Mouse (Mus musculus): ENCODE measurements around the gene Pfkm. TPM values are rescaled to one million over a fixed set of nuclear protein-coding genes. Genes with fewer than 3 reads are reported as not detected.

Pfkm gene
- polyA plus RNA-seq, 1 experiment from 2014 or later, result 32.1 TPM

DNA sequence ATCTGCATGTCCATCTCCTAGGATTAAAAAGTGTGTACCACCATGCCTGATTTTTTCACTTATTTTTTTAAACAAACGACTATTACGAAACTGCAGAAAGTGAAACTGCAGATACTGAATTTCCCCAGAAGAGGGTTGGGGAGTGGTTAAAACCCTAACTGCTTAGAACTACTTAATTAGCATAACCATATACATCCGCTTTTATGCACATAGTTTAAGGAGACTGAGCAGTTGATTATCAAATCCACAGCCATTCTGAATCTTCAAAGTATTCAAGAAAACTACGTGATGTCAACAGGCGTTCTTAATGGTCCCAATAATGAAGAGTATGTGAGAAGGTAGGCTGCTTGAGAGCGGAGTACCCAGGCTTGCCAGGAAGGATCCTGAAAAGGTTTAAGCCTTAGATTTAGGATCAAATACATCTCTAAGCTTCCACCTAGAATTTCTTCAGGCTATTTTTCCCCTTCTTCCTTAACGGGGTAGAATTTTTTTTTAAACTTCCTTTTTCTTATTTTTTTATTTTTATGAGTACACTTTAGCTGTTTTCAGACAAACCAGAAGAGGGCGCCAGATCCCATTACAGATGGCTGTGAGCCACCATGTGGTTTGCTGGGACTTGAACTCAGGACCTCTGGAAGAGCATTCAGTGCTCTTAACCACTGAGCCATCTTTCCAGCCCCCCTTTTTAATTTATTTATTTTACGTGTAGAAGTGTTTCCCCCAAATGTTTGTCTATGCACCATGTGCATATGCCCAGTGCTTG lies 2.8 kb upstream of the Pfkm start:
- Histone ChIP-seq H3K9me3 (ENCODE audit: control insufficient read depth, low read length) (no peaks in the 10 kb centered on the region), H3K36me3 (ENCODE audit: control insufficient read depth, insufficient read depth, low read length) (no peaks in the 10 kb centered on the region), H3K4me1 (replicated peaks; ENCODE audit: control insufficient read depth, insufficient read depth, low read length) (peaks cover 4% of the 10 kb centered on the region; the same call in 1 of the 2 replicates), H3K27ac (ENCODE audit: low read depth, low read length) (no peak overlapping the region), H3K4me3 (ENCODE audit: low read depth, low read length) (no peak overlapping the region), H3K27me3 (ENCODE audit: control insufficient read depth, insufficient read depth, low read length) (no peaks in the 10 kb centered on the region), H3K4me2 (replicated peaks; ENCODE audit: low read depth, low read length) (no peak overlapping the region), H3K9ac (ENCODE audit: low read depth, low read length) (no peak overlapping the region)
- ATAC-seq (ENCODE audit: low FRiP score) (no peak), DNase-seq (ENCODE audit: low spot score) (peak; percentile 46)
- WGBS, result 80% methylated on average over 9 of the region's 9 CpGs

DNA sequence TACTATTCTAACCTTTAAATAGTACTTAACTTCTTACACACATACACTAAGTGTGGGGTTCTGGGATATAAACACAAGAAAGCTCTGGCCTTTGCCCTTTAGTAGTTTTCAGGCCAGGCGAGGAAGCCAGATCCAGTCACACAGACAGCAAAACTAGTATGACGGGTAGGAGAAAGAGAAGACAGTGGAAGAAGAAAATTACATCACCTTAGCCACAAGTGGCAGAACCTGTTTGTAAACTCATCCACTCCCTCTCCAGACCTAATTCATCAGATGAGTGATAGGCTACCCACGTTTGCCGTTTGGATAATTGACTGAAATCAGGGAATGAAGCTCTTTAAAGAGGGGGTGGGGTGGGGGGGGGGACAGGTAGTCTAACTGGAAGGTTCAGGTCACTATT lies 548 bp upstream of the Pfkm start:
- WGBS, result 33% methylated on average over 4 of the region's 4 CpGs
- Histone ChIP-seq H3K27me3 (ENCODE audit: control insufficient read depth, insufficient read depth, low read length) (no peaks in the 10 kb centered on the region), H3K9ac (ENCODE audit: low read depth, low read length) (no peak overlapping the region), H3K27ac (ENCODE audit: low read depth, low read length) (no peak overlapping the region), H3K9me3 (ENCODE audit: control insufficient read depth, low read length) (no peaks in the 10 kb centered on the region), H3K4me1 (replicated peaks; ENCODE audit: control insufficient read depth, insufficient read depth, low read length) (peaks cover 4% of the 10 kb centered on the region; the same call in 1 of the 2 replicates), H3K36me3 (ENCODE audit: control insufficient read depth, insufficient read depth, low read length) (no peaks in the 10 kb centered on the region), H3K4me2 (replicated peaks; ENCODE audit: low read depth, low read length) (peak overlapping the region; percentile 65), H3K4me3 (ENCODE audit: low read depth, low read length) (peak overlapping the region; percentile 76)
- no peak for ATAC-seq (ENCODE audit: low FRiP score)
- no peak for DNase-seq (ENCODE audit: low spot score)

DNA sequence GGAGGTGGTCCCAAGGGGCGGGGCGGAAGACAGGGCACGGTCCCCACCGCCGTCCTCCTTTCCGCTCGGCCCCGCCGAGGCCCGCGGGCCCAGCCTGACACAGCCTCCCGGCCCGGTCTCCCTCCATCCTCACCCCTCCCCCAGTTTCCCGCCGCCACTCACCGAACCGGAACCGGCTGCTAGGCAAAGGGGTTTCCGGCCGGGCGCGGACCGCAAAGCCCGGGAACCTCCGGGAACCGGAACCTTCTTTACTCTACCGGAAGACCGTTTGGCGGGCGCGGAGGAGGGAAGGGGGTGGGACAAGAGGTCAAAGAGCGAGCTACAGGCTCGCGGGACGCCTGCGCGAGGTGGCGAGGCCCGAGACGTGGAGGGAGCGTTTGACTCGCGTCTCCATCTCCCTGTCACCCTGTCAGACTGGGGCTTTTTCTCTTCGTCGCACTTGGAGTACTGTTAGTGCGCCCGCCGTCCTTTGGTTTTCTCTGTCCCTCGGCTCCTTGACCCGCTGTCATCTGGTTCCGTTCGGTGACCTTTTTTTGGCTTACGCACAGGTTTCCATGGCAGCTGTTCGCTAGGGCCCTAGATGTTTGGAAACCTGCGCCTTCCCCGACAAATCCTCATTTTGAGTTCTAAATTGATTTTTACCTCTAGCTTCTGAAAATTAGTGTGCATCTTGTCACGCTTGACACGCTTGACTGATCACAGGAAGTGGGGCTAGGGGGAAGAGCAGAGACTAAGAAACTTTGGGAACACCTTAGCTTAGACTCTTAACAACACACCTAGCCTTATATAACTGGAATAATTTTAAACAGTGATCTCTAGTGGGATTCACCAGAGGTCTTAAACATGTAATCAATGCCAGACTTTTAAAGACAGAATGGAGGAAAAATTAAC lies 977 bp downstream of the Pfkm start, which contains the start of gene Senp1:
Senp1 (minus strand) TSS at position 624 of the 891 bp plus-strand sequence.
- Histone ChIP-seq H3K4me2 (replicated peaks; ENCODE audit: low read depth, low read length) (peak within 1 kb of the TSS; percentile 65), H3K36me3 (ENCODE audit: control insufficient read depth, insufficient read depth, low read length) (no peaks in the 10 kb centered on the region), H3K9ac (ENCODE audit: low read depth, low read length) (peak within 1 kb of the TSS; percentile 84), H3K27ac (ENCODE audit: low read depth, low read length) (peak within 1 kb of the TSS; percentile 95), H3K9me3 (ENCODE audit: control insufficient read depth, low read length) (no peaks in the 10 kb centered on the region), H3K4me3 (ENCODE audit: low read depth, low read length) (peak within 1 kb of the TSS; percentile 76), H3K27me3 (ENCODE audit: control insufficient read depth, insufficient read depth, low read length) (no peaks in the 10 kb centered on the region), H3K4me1 (replicated peaks; ENCODE audit: control insufficient read depth, insufficient read depth, low read length) (peaks cover 4% of the 10 kb centered on the region; the same call in 1 of the 2 replicates)
- under 1% methylated on average over 47 of the region's 58 CpGs for WGBS
- peak; percentile 90 for DNase-seq (ENCODE audit: low spot score)
- ATAC-seq (ENCODE audit: low FRiP score), result peak; percentile 88

DNA sequence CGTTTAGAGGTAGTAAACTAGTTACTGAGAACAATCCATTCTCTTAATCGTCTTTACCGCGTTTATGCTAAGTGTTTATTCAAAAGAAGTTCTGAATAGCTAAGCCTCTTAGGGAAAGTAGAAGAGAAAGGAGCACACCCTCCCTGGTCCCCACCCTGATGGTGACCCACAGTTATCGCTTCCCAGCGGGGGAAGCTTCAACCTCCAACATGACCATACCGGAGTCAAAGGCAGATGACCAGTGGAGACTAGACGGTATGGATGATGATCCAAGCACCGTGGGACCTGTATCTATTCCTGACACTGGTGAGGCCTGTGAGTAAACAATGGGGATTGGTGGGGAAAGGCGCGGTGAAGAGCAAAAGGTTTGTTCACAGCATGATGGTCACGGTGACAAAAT lies 2.5 kb downstream of the Pfkm start:
- Histone ChIP-seq H3K4me2 (replicated peaks; ENCODE audit: low read depth, low read length) (no peak overlapping the region), H3K9me3 (ENCODE audit: control insufficient read depth, low read length) (no peaks in the 10 kb centered on the region), H3K4me3 (ENCODE audit: low read depth, low read length) (no peak overlapping the region), H3K4me1 (replicated peaks; ENCODE audit: control insufficient read depth, insufficient read depth, low read length) (peaks cover 4% of the 10 kb centered on the region; the same call in 1 of the 2 replicates), H3K9ac (ENCODE audit: low read depth, low read length) (no peak overlapping the region), H3K27me3 (ENCODE audit: control insufficient read depth, insufficient read depth, low read length) (no peaks in the 10 kb centered on the region), H3K36me3 (ENCODE audit: control insufficient read depth, insufficient read depth, low read length) (no peaks in the 10 kb centered on the region), H3K27ac (ENCODE audit: low read depth, low read length) (no peak overlapping the region)
- ATAC-seq (ENCODE audit: low FRiP score) (no peak), DNase-seq (ENCODE audit: low spot score) (no peak)
- WGBS, result 92% methylated on average over 12 of the region's 12 CpGs

DNA sequence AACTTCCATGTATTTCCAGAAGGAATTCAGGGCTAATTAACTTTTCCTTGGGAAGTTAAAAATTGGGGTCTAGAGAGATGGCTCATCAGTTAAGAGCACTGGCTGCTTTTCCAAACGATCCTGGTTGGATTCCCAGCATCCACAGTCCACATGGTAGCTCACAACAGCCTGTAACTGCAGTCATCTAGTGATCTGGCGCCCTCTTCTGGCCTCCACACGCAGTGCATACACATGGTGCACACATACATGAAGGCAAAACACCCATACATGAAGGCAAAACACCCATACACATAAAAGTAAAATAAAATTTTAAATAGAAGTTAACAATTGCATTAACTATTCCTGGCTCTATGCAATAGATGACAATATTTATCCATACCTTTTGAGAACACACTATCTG lies 4.6 kb downstream of the Pfkm start:
- no peak overlapping the region for H3K4me3 ChIP-seq (ENCODE audit: low read depth, low read length)
- no peaks in the 10 kb centered on the region for H3K9me3 ChIP-seq (ENCODE audit: control insufficient read depth, low read length)
- no peak overlapping the region for H3K9ac ChIP-seq (ENCODE audit: low read depth, low read length)
- ATAC-seq (ENCODE audit: low FRiP score) (no peak), DNase-seq (ENCODE audit: low spot score) (peak; percentile 27)
- no peaks in the 10 kb centered on the region for H3K27me3 ChIP-seq (ENCODE audit: control insufficient read depth, insufficient read depth, low read length)
- 57% methylated on average over 3 of the region's 3 CpGs for WGBS
- no peak overlapping the region for H3K4me2 ChIP-seq (replicated peaks; ENCODE audit: low read depth, low read length)
- peaks cover 1% of the 10 kb centered on the region; the same call in 1 of the 2 replicates for H3K4me1 ChIP-seq (replicated peaks; ENCODE audit: control insufficient read depth, insufficient read depth, low read length)
- H3K27ac ChIP-seq (ENCODE audit: low read depth, low read length), result no peak overlapping the region
- H3K36me3 ChIP-seq (ENCODE audit: control insufficient read depth, insufficient read depth, low read length), result no peaks in the 10 kb centered on the region

DNA sequence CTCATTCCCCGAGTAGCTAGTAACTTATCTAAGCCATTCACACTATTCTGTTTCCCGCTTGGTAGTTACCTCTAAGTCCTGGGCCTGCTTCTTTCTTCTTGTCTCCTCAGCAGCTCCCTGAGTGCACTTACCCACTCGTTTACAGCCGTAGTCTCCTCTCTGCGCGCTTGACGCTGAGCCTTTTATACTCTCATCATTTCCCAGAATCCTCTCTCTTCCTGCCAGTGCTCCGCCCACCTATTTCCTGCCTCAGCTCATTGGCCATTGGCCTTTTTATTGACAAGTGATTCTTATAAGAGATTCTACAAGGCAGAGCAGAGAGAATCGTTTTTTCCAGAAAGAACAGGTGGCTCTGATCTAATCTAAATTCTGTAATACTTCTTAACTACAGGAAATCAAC lies 6.1 kb downstream of the Pfkm start:
- Histone ChIP-seq H3K4me3 (ENCODE audit: low read depth, low read length) (no peak overlapping the region), H3K4me1 (replicated peaks; ENCODE audit: control insufficient read depth, insufficient read depth, low read length) (no peaks in the 10 kb centered on the region), H3K27ac (ENCODE audit: low read depth, low read length) (no peak overlapping the region), H3K27me3 (ENCODE audit: control insufficient read depth, insufficient read depth, low read length) (no peaks in the 10 kb centered on the region), H3K9me3 (ENCODE audit: control insufficient read depth, low read length) (no peaks in the 10 kb centered on the region), H3K9ac (ENCODE audit: low read depth, low read length) (no peak overlapping the region), H3K4me2 (replicated peaks; ENCODE audit: low read depth, low read length) (no peak overlapping the region), H3K36me3 (ENCODE audit: control insufficient read depth, insufficient read depth, low read length) (no peaks in the 10 kb centered on the region)
- ATAC-seq (ENCODE audit: low FRiP score), result no peak
- no peak for DNase-seq (ENCODE audit: low spot score)
- WGBS, result 90% methylated on average over 9 of the region's 9 CpGs

DNA sequence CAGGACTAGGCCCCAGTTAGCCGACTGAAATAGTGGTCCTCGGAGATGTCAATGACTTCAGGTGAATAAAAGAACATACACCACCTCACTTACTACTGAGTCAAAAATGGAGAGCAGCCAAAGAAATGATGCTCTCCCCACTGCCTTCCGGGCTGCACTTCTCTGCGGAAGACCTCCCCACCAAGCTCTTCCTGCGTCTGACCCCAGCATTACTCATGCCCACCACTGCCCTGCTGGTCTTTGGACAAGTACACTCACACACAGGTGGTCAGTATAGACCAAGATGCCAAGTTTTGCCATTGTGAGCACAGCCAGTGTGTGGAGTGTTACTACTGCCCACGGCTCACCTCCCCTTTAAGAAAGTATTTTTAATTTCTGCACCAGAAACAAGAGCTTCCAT lies 10.0 kb downstream of the Pfkm start:
- ATAC-seq (ENCODE audit: low FRiP score) (no peak), DNase-seq (ENCODE audit: low spot score) (no peak)
- Histone ChIP-seq H3K36me3 (ENCODE audit: control insufficient read depth, insufficient read depth, low read length) (no peaks in the 10 kb centered on the region), H3K9me3 (ENCODE audit: control insufficient read depth, low read length) (no peaks in the 10 kb centered on the region), H3K4me3 (ENCODE audit: low read depth, low read length) (no peak overlapping the region), H3K27me3 (ENCODE audit: control insufficient read depth, insufficient read depth, low read length) (no peaks in the 10 kb centered on the region), H3K4me1 (replicated peaks; ENCODE audit: control insufficient read depth, insufficient read depth, low read length) (no peaks in the 10 kb centered on the region), H3K9ac (ENCODE audit: low read depth, low read length) (no peak overlapping the region), H3K27ac (ENCODE audit: low read depth, low read length) (no peak overlapping the region), H3K4me2 (replicated peaks; ENCODE audit: low read depth, low read length) (no peak overlapping the region)
- WGBS, result 93% methylated on average over 6 of the region's 6 CpGs

DNA sequence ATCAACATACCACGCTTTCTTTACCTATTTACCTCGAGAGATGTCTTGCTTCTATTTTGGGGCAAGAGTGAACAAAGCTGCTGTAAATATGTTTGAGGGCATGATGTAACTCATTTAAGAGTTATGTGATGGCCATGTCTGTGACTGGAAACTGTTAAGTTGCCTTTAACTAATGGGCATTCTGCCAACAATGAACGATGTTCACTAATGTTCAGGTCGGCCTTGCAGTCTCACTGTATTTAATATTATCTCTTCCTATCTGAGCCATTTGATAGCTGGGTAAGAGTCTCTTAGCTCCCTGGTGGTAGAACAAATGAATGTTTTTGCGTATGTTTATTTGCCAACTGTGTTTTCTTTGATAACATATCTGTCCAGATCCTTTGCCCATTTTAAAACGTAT lies 14.1 kb downstream of the Pfkm start:
- Histone ChIP-seq H3K27ac (ENCODE audit: low read depth, low read length) (no peak overlapping the region), H3K36me3 (ENCODE audit: control insufficient read depth, insufficient read depth, low read length) (no peaks in the 10 kb centered on the region), H3K9me3 (ENCODE audit: control insufficient read depth, low read length) (no peaks in the 10 kb centered on the region), H3K4me3 (ENCODE audit: low read depth, low read length) (no peak overlapping the region), H3K4me1 (replicated peaks; ENCODE audit: control insufficient read depth, insufficient read depth, low read length) (0 out of 2 replicates have a peak, but pooled peaks cover 5% of the 10 kb centered on the region), H3K9ac (ENCODE audit: low read depth, low read length) (no peak overlapping the region), H3K4me2 (replicated peaks; ENCODE audit: low read depth, low read length) (no peak overlapping the region), H3K27me3 (ENCODE audit: control insufficient read depth, insufficient read depth, low read length) (no peaks in the 10 kb centered on the region)
- WGBS, result 93% methylated on average over 6 of the region's 6 CpGs
- no peak for ATAC-seq (ENCODE audit: low FRiP score)
- no peak for DNase-seq (ENCODE audit: low spot score)
